Mouse (Mus musculus) heart, adult 2 months (tissue): ENCODE measurements around the gene Sema4a.

ENCODE experiments used
- CTCF ChIP-seq: fragments of 200-600 bp; IDR thresholded peaks from 2 replicates; pipeline ENCODE4 v1.8.1; 2022; ENCODE audit warnings: antibody characterized with exemption, mild to moderate bottlenecking, moderate library complexity
- EP300 ChIP-seq: fragments of 200-500 bp; IDR thresholded peaks from 2 replicates; pipeline ENCODE4 v1.6.1; 2011; ENCODE audit warnings: low read depth, low read length, control low read depth; ENCODE audit not compliant: insufficient read depth
- POLR2A ChIP-seq: fragments of 200-500 bp; IDR thresholded peaks from 2 replicates; pipeline ENCODE4 v1.6.1; 2011; ENCODE audit warnings: mild to moderate bottlenecking, low read depth, low read length, control low read depth; ENCODE audit not compliant: insufficient read depth

GRCm38 (mm10) chr3:88486887-88487286, 25.9 kb upstream of the Sema4a start:
- no peak for TF ChIP-seq CTCF
- TF ChIP-seq EP300, result no peak
- TF ChIP-seq POLR2A, result no peak
